Mouse (Mus musculus): Measurements from ENCODE around the gene Nmt1.

The Nmt1 gene

GRCm38 (mm10) chr11:103106386-103106785 lies 78.4 kb downstream of the Nmt1 start:
- peak; percentile 88 for DNase-seq (ENCODE audit: low read depth, low spot score)

- no peak for DNase-seq (ENCODE audit: low read depth, low spot score)
Measured at GRCm38 (mm10) chr11:103111301-103111700, 83.3 kb downstream of the Nmt1 start.

GRCm38 (mm10) chr11:103111881-103112551 lies 84.0 kb downstream of the Nmt1 start:
- peak; percentile 93 for DNase-seq (ENCODE audit: low read depth, low spot score)

GRCm38 (mm10) chr11:103112552-103112912 lies 84.5 kb downstream of the Nmt1 start:
- DNase-seq (ENCODE audit: low read depth, low spot score) = peak; percentile 79

GRCm38 (mm10) chr11:103113005-103113404 lies 85.0 kb downstream of the Nmt1 start:
- DNase-seq (ENCODE audit: low read depth, low spot score) = no peak

GRCm38 (mm10) chr11:103113771-103114170 lies 85.8 kb downstream of the Nmt1 start:
- no peak for DNase-seq (ENCODE audit: low read depth, low spot score)

- peak; percentile 85 for DNase-seq (ENCODE audit: low read depth, low spot score)
Measured at GRCm38 (mm10) chr11:103114270-103114943, 86.4 kb downstream of the Nmt1 start.

- peak; percentile 92 for DNase-seq (ENCODE audit: low read depth, low spot score)
Measured at GRCm38 (mm10) chr11:103115163-103116007, 87.4 kb downstream of the Nmt1 start.

- peak; percentile 100 for DNase-seq (ENCODE audit: low read depth, low spot score)
Measured at GRCm38 (mm10) chr11:103116008-103116818, 88.2 kb downstream of the Nmt1 start, which contains the start of gene Hexim1. Gene Hexim1 (plus strand): TSS chr11:103116231.

GRCm38 (mm10) chr11:103116959-103117590 lies 89.1 kb downstream of the Nmt1 start:
- peak; percentile 41 for DNase-seq (ENCODE audit: low read depth, low spot score)

- DNase-seq (ENCODE audit: low read depth, low spot score) = peak; percentile 27
Measured at GRCm38 (mm10) chr11:103117591-103118009, 89.6 kb downstream of the Nmt1 start.
